Mouse (Mus musculus) hindbrain, embryonic 14.5 days (tissue): Measurements from ENCODE around the gene Arhgap42. TPM values are rescaled to one million over a fixed set of nuclear protein-coding genes. Genes with fewer than 3 reads are reported as not detected.

Experiments
- ATAC-seq: fragments of 200-750 bp; cut with Nextera tagmentation; 2 replicates; pipeline ENCODE4 v1.8.0; 2017; ENCODE audit warnings: moderate number of reproducible peaks, mild to moderate bottlenecking, moderate TSS enrichment, moderate library complexity; ENCODE audit not compliant: low FRiP score
- DNase-seq: peaks from one replicate; pipeline ENCODE4 v3.0.0-alpha.2; 2015; ENCODE audit warnings: low spot score
- H3K27ac ChIP-seq: fragments of 300-500 bp; sonication (generic); 2 replicates; pipeline ENCODE4 v1.5.1; 2014; ENCODE audit warnings: mild to moderate bottlenecking, moderate library complexity
- H3K27me3 ChIP-seq: fragments of 300-500 bp; sonication (generic); 2 replicates; pipeline ENCODE4 v1.6.1; 2014; ENCODE audit warnings: mild to moderate bottlenecking, low read length, mixed read lengths; ENCODE audit not compliant: control insufficient read depth, insufficient read depth
- H3K36me3 ChIP-seq: fragments of 300-500 bp; sonication (generic); replicated peaks from 2 replicates; pipeline ENCODE4 v1.6.1; 2014; ENCODE audit not compliant: control insufficient read depth, insufficient read depth
- H3K4me1 ChIP-seq: fragments of 300-500 bp; sonication (generic); replicated peaks from 2 replicates; pipeline ENCODE4 v1.6.1; 2014; ENCODE audit warnings: antibody characterized with exemption, low read length, mixed read lengths; ENCODE audit not compliant: control insufficient read depth, insufficient read depth
- H3K4me2 ChIP-seq: fragments of 300-500 bp; sonication (generic); replicated peaks from 2 replicates; pipeline ENCODE4 v1.6.1; 2014; ENCODE audit warnings: mild to moderate bottlenecking, moderate library complexity
- H3K4me3 ChIP-seq: fragments of 300-500 bp; sonication (generic); replicated peaks from 2 replicates; pipeline ENCODE4 v1.5.1; 2014; ENCODE audit warnings: mild to moderate bottlenecking, low read length
- H3K9ac ChIP-seq: fragments of 300-500 bp; sonication (generic); 2 replicates; pipeline ENCODE4 v1.6.1; 2014
- H3K9me3 ChIP-seq: fragments of 300-500 bp; sonication (generic); 2 replicates; pipeline ENCODE4 v1.6.1; 2016; ENCODE audit warnings: low read length; ENCODE audit not compliant: control insufficient read depth
- WGBS: fragments of 180-500 bp; shearing (Covaris S2); extraction: QIAGEN DNeasy Blood & Tissue Kit; methylation state at CpG from one replicate; pipeline ENCODE4 v1.1.7; 2014; 5-methylcytosine and 5-hydroxymethylcytosine counted together
- polyA plus RNA-seq: library from polyadenylated mRNA; unstranded; fragments of >200 nt; fragmentation: Nextera tagmentation; extraction: Ambion mirVana; gene quantifications from 2 replicates; pipeline ENCODE4 v1.2.1, GENCODE M21; 2014

Arhgap42 gene
- polyA plus RNA-seq, 1 experiment from 2014 or later: 20.2 TPM

DNA sequence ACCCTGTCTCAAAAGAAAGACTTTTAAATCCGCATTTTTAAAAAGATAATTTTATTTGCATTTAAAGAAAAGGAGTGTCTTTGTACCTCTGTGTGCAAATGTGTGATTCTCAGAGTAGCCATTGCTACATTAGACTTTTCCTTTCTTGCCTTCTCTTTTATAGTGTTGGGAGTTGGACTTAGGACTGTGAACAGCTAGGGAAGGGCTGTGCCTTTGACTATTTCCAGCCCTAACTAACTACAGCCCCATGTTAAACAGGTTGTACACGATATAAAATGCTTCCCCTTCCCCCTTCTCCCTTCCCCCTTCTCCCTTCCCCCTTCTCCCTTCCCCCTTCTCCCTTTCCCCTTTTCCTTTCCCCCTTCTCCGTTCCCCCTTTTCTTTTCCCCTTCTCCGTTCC lies 4.9 kb upstream of the Arhgap42 start:
- no peak for DNase-seq
- H3K36me3 ChIP-seq: no peaks in the 10 kb centered on the region
- H3K9ac ChIP-seq: no peak overlapping the region
- no peaks in the 10 kb centered on the region for H3K4me1 ChIP-seq
- no peaks in the 10 kb centered on the region for H3K9me3 ChIP-seq
- H3K27me3 ChIP-seq: no peaks in the 10 kb centered on the region
- H3K27ac ChIP-seq: no peak overlapping the region
- no peak overlapping the region for H3K4me2 ChIP-seq
- H3K4me3 ChIP-seq: no peak overlapping the region
- ATAC-seq: no peak
- 66% methylated on average over 4 of the region's 4 CpGs for WGBS

DNA sequence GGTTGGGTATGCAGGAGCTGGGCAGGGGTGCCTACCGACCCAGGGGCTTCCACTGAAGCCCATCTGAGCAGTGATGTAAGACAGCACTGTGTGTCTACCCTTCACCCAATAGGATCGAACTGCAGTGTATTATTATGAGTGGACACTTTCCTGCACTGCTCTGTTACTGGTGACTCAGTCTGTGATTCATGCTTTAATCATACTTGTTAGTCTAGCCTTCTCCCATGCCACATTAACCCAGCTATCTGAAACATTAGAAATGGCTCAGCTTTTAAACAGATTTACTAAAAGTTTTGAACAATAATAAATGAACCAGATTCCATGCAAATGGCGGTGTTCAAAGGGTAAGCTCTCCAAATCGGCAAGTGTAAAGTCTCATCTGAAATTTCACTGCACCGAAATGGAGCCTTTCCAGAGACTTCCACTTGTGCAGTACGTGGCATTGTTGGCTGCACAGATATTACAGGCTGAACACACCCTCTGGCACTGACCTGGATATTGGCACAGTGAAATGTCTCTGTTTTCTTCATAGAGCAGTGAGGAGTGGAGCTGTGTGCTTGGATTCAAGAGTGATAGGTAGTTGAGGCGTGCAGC lies 2.4 kb upstream of the Arhgap42 start:
- no peak for ATAC-seq
- no peaks in the 10 kb centered on the region for H3K9me3 ChIP-seq
- no peak for DNase-seq

DNA sequence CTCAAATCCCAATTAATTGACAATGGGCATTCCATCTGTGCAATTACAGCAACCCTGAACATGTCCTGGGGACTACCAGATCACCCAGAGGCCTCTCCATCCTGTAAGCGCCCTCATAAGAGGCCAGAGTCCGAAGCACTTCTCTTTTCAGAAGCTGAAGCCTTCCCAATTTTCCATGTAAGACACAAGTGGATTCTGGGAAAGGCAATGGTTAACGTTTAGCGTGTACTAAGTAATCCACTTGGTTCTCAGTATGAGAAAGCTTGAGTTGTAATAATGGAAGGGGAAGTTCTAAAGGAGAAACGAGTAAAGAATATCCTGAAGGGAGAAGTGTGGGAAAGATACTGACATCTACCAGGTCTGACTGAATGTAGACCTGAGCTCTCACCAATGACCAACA lies 1.4 kb downstream of the Arhgap42 start:
- WGBS: 58% methylated on average over 5 of the region's 5 CpGs
- no peaks in the 10 kb centered on the region for H3K27me3 ChIP-seq
- DNase-seq (no peak), ATAC-seq (no peak)
- H3K4me1 ChIP-seq: 0 out of 2 replicates have a peak, but pooled peaks cover 11% of the 10 kb centered on the region
- H3K36me3 ChIP-seq: no peaks in the 10 kb centered on the region
- no peak overlapping the region for H3K27ac ChIP-seq
- H3K9me3 ChIP-seq: no peaks in the 10 kb centered on the region
- H3K4me2 ChIP-seq: peak overlapping the region; percentile 76
- H3K4me3 ChIP-seq: peak overlapping the region; percentile 90
- no peak overlapping the region for H3K9ac ChIP-seq

More for the DNA sequence above, 2.4 kb upstream of the Arhgap42 start:
- Histone ChIP-seq H3K36me3 (no peaks in the 10 kb centered on the region), H3K27me3 (no peaks in the 10 kb centered on the region), H3K4me1 (0 out of 2 replicates have a peak, but pooled peaks cover 11% of the 10 kb centered on the region), H3K4me2 (no peak overlapping the region), H3K27ac (no peak overlapping the region), H3K9ac (no peak overlapping the region), H3K4me3 (no peak overlapping the region)
- 89% methylated on average over 7 of the region's 7 CpGs for WGBS

DNA sequence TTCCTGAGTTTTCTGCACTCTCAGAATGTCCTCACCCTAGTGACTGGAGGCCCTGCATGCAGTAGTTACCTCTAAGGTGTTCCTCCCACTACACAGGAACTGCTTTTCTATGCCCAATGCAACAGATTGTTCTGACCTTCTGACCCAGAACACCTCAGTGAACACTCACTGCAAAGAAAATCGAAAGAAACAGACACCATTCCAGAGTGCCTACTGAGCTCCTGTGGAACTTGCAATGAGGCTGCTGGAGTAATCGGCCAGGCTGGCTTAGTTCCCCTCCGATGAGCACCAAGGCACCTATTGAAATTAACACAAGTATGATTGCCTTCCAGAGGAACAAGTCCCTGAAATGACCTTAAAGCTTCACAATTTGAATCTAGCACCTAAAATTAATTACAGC lies 9.2 kb downstream of the Arhgap42 start:
- H3K4me3 ChIP-seq: no peak overlapping the region
- ATAC-seq (no peak), DNase-seq (no peak)
- no peaks in the 10 kb centered on the region for H3K27me3 ChIP-seq
- no peaks in the 10 kb centered on the region for H3K4me1 ChIP-seq
- no peak overlapping the region for H3K4me2 ChIP-seq
- WGBS: 66% methylated on average over 3 of the region's 3 CpGs
- no peaks in the 10 kb centered on the region for H3K36me3 ChIP-seq
- no peak overlapping the region for H3K27ac ChIP-seq
- no peaks in the 10 kb centered on the region for H3K9me3 ChIP-seq
- H3K9ac ChIP-seq: no peak overlapping the region

DNA sequence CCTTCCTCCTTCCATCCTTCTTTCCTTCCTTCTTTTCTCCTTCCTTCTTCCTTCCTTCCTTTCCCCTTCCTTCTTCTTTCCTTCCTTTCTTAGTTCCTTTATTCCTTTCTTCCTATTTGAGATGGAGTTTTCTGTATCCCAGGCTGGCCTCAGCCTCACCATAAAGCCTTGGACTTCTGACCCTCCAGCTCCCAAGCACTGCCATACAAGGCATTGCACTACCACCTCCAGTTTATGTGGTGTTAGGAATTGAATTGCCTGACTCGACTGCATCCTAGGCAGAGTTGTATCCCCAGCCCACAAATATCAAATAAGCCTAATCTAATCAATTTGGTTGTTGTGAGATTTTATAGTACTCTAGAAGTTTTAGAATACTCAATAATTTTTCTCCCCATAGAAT lies 14.1 kb downstream of the Arhgap42 start:
- Histone ChIP-seq H3K4me2 (no peak overlapping the region), H3K4me1 (no peaks in the 10 kb centered on the region), H3K27ac (no peak overlapping the region), H3K36me3 (no peaks in the 10 kb centered on the region), H3K9me3 (no peaks in the 10 kb centered on the region), H3K27me3 (no peaks in the 10 kb centered on the region), H3K9ac (no peak overlapping the region), H3K4me3 (no peak overlapping the region)
- 84% methylated on average over 1 of the region's 1 CpGs for WGBS
- ATAC-seq (no peak), DNase-seq (no peak)

DNA sequence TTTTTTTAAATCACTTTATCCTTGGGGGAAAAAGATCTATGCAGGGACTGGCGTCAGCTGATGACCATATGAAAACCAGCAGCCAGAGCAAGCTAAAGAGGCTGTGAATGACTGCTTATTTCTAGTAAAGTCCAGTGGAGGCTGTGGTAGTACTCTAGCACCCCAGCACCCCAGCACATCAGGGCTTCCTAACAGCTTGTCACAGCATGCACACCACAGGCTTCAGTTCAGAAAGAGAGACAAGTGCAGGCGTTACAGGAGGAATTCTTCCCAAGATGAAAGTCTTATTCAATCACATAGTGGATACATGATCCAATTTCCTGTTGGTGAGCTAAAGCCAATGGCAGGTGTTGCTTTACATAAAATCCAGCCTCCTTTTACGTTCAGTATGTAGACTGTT lies 15.5 kb downstream of the Arhgap42 start:
- Histone ChIP-seq H3K27me3 (no peaks in the 10 kb centered on the region), H3K9me3 (no peaks in the 10 kb centered on the region), H3K27ac (no peak overlapping the region), H3K4me2 (no peak overlapping the region), H3K4me3 (no peak overlapping the region), H3K4me1 (no peaks in the 10 kb centered on the region), H3K36me3 (no peaks in the 10 kb centered on the region), H3K9ac (no peak overlapping the region)
- no peak for ATAC-seq
- 68% methylated on average over 3 of the region's 3 CpGs for WGBS
- DNase-seq: no peak

DNA sequence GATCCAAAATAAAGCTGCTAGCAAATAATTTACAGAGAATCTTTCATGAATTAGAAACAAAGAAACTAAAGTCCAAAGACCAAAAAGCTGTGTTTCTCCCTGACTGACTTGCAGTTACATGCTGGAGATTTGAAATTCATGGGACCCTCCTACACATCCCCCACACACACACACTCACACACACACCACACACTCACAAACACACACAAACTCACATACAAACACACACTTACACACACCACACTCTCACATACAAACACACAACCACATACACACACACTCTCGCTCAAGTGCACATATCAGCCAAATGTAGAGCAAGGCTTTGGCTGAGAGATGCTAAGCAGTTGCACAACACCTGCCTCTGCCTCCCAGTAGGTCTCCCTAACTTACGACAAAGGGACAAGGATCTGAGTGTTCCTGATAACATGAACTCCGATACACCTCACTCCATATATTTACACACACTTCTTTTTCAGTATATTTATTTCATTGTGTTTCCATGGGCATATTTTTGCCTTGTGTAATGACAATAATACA lies 16.9 kb downstream of the Arhgap42 start:
- Histone ChIP-seq H3K4me2 (no peak overlapping the region), H3K27me3 (no peaks in the 10 kb centered on the region), H3K9ac (no peak overlapping the region), H3K27ac (no peak overlapping the region), H3K4me3 (no peak overlapping the region), H3K4me1 (no peaks in the 10 kb centered on the region), H3K36me3 (no peaks in the 10 kb centered on the region), H3K9me3 (no peaks in the 10 kb centered on the region)
- ATAC-seq (no peak), DNase-seq (no peak)
- 94% methylated on average over 3 of the region's 3 CpGs for WGBS

DNA sequence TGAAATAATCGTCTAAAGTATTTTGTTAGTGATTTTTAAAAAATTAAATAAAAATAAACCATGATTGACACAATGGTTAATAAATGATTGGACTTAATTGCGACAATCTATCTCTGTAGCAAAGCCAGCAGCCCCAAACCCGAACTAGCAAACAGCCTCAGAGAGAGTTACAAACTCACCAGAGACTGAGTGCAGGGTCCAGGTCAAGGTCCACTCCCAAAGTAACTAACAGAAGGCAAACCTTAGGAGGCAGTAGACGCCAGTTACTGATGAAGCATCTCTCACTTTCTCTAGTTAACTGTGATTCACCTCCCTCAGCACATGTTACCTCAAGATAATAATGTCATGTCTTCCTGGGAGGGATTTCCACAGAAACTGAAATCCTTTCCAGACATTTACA lies 17.7 kb downstream of the Arhgap42 start:
- no peak for ATAC-seq
- no peak for DNase-seq
- H3K4me2 ChIP-seq: no peak overlapping the region
- H3K9ac ChIP-seq: no peak overlapping the region
- H3K4me1 ChIP-seq: no peaks in the 10 kb centered on the region
- H3K36me3 ChIP-seq: no peaks in the 10 kb centered on the region
- H3K9me3 ChIP-seq: no peaks in the 10 kb centered on the region
- no peak overlapping the region for H3K27ac ChIP-seq
- H3K4me3 ChIP-seq: no peak overlapping the region
- H3K27me3 ChIP-seq: no peaks in the 10 kb centered on the region
- 87% methylated on average over 4 of the region's 4 CpGs for WGBS

DNA sequence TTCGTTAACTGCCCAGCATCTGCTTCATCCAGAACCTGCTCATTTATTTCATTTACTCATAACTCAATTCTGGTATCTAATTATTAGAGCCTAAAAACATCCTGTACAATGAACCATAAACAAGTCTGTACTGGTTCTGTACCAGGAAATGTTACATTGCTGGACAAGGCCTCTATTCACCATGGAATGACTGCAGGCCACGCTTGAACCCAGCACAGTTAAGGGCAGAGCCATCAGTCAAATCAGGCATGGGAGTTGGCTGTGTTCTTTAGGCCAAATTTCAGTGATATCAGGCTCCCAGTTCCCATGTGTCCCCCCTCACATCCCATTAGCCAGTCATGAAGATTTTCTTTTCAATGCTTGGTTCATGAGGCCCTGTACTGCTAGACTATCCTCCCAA lies 20.6 kb downstream of the Arhgap42 start:
- H3K9me3 ChIP-seq: no peaks in the 10 kb centered on the region
- ATAC-seq (no peak), DNase-seq (no peak)
- no peaks in the 10 kb centered on the region for H3K36me3 ChIP-seq
- no peak overlapping the region for H3K4me3 ChIP-seq
- H3K4me1 ChIP-seq: peaks cover 6% of the 10 kb centered on the region; the same call in 1 of the 2 replicates
- H3K4me2 ChIP-seq: no peak overlapping the region
- no peak overlapping the region for H3K9ac ChIP-seq
- WGBS: 79% methylated on average over 2 of the region's 2 CpGs
- no peak overlapping the region for H3K27ac ChIP-seq
- no peaks in the 10 kb centered on the region for H3K27me3 ChIP-seq

DNA sequence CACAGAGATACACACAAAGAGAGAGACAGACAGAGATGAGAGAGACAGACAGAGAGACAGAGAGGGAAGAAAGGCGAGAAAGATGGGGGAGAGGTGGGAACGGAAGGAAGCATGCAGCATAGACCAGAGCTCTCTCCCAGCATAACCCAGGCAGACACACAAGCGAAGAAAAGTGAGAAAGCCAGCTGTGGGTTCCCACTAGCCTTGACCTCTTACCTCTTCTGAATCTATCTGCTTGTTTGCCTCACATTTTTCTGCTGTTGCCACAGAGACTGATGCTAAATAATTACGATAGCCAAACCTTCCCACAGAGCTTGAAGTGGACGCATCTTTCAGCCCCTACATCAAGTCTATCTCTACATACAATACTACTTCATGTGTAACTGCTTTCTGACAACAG lies 24.1 kb downstream of the Arhgap42 start:
- peaks cover 6% of the 10 kb centered on the region; the same call in 1 of the 2 replicates for H3K4me1 ChIP-seq
- no peaks in the 10 kb centered on the region for H3K9me3 ChIP-seq
- no peak for DNase-seq
- H3K36me3 ChIP-seq: no peaks in the 10 kb centered on the region
- ATAC-seq: no peak
- no peak overlapping the region for H3K4me3 ChIP-seq
- no peak overlapping the region for H3K9ac ChIP-seq
- no peaks in the 10 kb centered on the region for H3K27me3 ChIP-seq
- WGBS: 50% methylated on average over 5 of the region's 5 CpGs
- H3K27ac ChIP-seq: no peak overlapping the region
- H3K4me2 ChIP-seq: no peak overlapping the region
